Mouse (Mus musculus) thymus, adult 2 months (tissue): Measurements from ENCODE around the gene Pde4d. TPM values are rescaled to one million over a fixed set of nuclear protein-coding genes. Genes with fewer than 3 reads are reported as not detected.

Source experiments
- DNase-seq: peaks from one replicate; pipeline ENCODE4 v3.0.0; 2021
- H3K27ac ChIP-seq: fragments of 200-500 bp; 2 replicates; pipeline ENCODE4 v1.5.1; 2012; ENCODE audit warnings: low read length, control low read depth; ENCODE audit not compliant: control insufficient read depth, insufficient read depth
- H3K27me3 ChIP-seq: fragments of 200-500 bp; 2 replicates; pipeline ENCODE4 v1.6.1; 2012; ENCODE audit warnings: mild to moderate bottlenecking, low read length, moderate library complexity, mixed read lengths; ENCODE audit not compliant: control insufficient read depth, insufficient read depth
- H3K36me3 ChIP-seq: fragments of 200-500 bp; 2 replicates; pipeline ENCODE4 v1.6.1; 2012; ENCODE audit warnings: mild to moderate bottlenecking, low read length, moderate library complexity; ENCODE audit not compliant: control insufficient read depth, insufficient read depth
- H3K4me1 ChIP-seq: fragments of 200-500 bp; replicated peaks from 2 replicates; pipeline ENCODE4 v1.6.1; 2012; ENCODE audit warnings: low read length; ENCODE audit not compliant: control insufficient read depth, insufficient read depth
- H3K4me3 ChIP-seq: fragments of 200-500 bp; 2 replicates; pipeline ENCODE4 v1.5.1; 2012; ENCODE audit warnings: mild to moderate bottlenecking, low read length, control low read depth, moderate library complexity; ENCODE audit not compliant: control insufficient read depth, insufficient read depth
- CTCF ChIP-seq: fragments of 200-500 bp; IDR thresholded peaks from 2 replicates; pipeline ENCODE4 v1.5.1; 2012; ENCODE audit warnings: mild to moderate bottlenecking, control low read depth, low read length, moderate library complexity, borderline replicate concordance; ENCODE audit not compliant: control insufficient read depth, poor library complexity, insufficient read depth; ENCODE audit errors: extremely low read depth
- POLR2A ChIP-seq: fragments of 200-500 bp; IDR thresholded peaks from 2 replicates; pipeline ENCODE4 v1.6.1; 2012; ENCODE audit warnings: mild to moderate bottlenecking, low read length, control low read depth, moderate library complexity; ENCODE audit not compliant: control insufficient read depth, poor library complexity, insufficient read depth; ENCODE audit errors: extremely low read depth
- WGBS: fragments of 180-500 bp; shearing (Covaris S2); methylation state at CpG from one replicate; pipeline ENCODE4 v1.1.7; 2018; 5-methylcytosine and 5-hydroxymethylcytosine counted together
- polyA plus RNA-seq: library from polyadenylated mRNA; depleted of rRNA; stranded (reverse); fragments of >200 nt; gene quantifications from 2 replicates; pipeline ENCODE4 v1.2.3, GENCODE M21; 2012

Gene Pde4d
- polyA plus RNA-seq, 1 experiment, result 35.2 TPM

GRCm38 (mm10) chr13:109920256-109920655 is 1470.5 kb downstream of the Pde4d start:
- Histone ChIP-seq H3K4me1 (peaks cover 10% of the 10 kb centered on the region), H3K4me3 (no peak overlapping the region), H3K27me3 (no peaks in the 10 kb centered on the region), H3K36me3 (peaks cover 5% of the 10 kb centered on the region; the same call in 1 of the 2 replicates), H3K27ac (no peak overlapping the region)
- DNase-seq, result no peak
- WGBS, result 93% methylated on average over 6 of the region's 6 CpGs
- TF ChIP-seq POLR2A (no peak), CTCF (no peak)

GRCm38 (mm10) chr13:109921336-109922038 is 1471.7 kb downstream of the Pde4d start:
- TF ChIP-seq CTCF (no peak), POLR2A (no peak)
- no peak overlapping the region for H3K4me3 ChIP-seq
- WGBS, result 64% methylated on average over 17 of the region's 17 CpGs

GRCm38 (mm10) chr13:109922228-109922627 is 1472.5 kb downstream of the Pde4d start:
- H3K4me1 ChIP-seq, result peaks cover 18% of the 10 kb centered on the region
- no peak for TF ChIP-seq CTCF
- TF ChIP-seq POLR2A, result no peak

More at GRCm38 (mm10) chr13:109921336-109922038, 1471.7 kb downstream of the Pde4d start:
- DNase-seq, result no peak
- no peaks in the 10 kb centered on the region for H3K27me3 ChIP-seq
- H3K4me1 ChIP-seq, result peaks cover 16% of the 10 kb centered on the region
- H3K27ac ChIP-seq, result no peak overlapping the region
- peaks cover 5% of the 10 kb centered on the region; the same call in 1 of the 2 replicates for H3K36me3 ChIP-seq

GRCm38 (mm10) chr13:109922782-109923181 is 1473.0 kb downstream of the Pde4d start:
- H3K27ac ChIP-seq, result no peak overlapping the region
- no peaks in the 10 kb centered on the region for H3K27me3 ChIP-seq
- H3K4me3 ChIP-seq, result no peak overlapping the region
- WGBS, result 70% methylated on average over 12 of the region's 12 CpGs
- peaks cover 18% of the 10 kb centered on the region for H3K4me1 ChIP-seq
- TF ChIP-seq POLR2A (no peak), CTCF (no peak)
- DNase-seq, result no peak
- peaks cover 2% of the 10 kb centered on the region; the same call in 1 of the 2 replicates for H3K36me3 ChIP-seq

More at GRCm38 (mm10) chr13:109922228-109922627, 1472.5 kb downstream of the Pde4d start:
- H3K36me3 ChIP-seq, result peaks cover 5% of the 10 kb centered on the region; the same call in 1 of the 2 replicates
- H3K27ac ChIP-seq, result no peak overlapping the region
- no peak overlapping the region for H3K4me3 ChIP-seq
- WGBS, result 4% methylated on average over 4 of the region's 4 CpGs
- no peaks in the 10 kb centered on the region for H3K27me3 ChIP-seq
- peak; percentile 56 for DNase-seq

GRCm38 (mm10) chr13:109924771-109925170 is 1475.0 kb downstream of the Pde4d start:
- WGBS, result 96% methylated on average over 15 of the region's 15 CpGs
- no peak overlapping the region for H3K27ac ChIP-seq
- TF ChIP-seq POLR2A, result no peak
- no peak for TF ChIP-seq CTCF

GRCm38 (mm10) chr13:109926277-109926920 is 1476.7 kb downstream of the Pde4d start:
- TF ChIP-seq POLR2A (no peak), CTCF (no peak)
- DNase-seq, result peak; percentile 35
- no peak overlapping the region for H3K4me3 ChIP-seq
- 19% methylated on average over 15 of the region's 15 CpGs for WGBS
- H3K4me1 ChIP-seq, result peaks cover 13% of the 10 kb centered on the region
- no peaks in the 10 kb centered on the region for H3K27me3 ChIP-seq
- no peak overlapping the region for H3K27ac ChIP-seq
- H3K36me3 ChIP-seq, result no peaks in the 10 kb centered on the region

More at GRCm38 (mm10) chr13:109924771-109925170, 1475.0 kb downstream of the Pde4d start:
- Histone ChIP-seq H3K4me1 (peaks cover 18% of the 10 kb centered on the region), H3K36me3 (no peaks in the 10 kb centered on the region), H3K4me3 (no peak overlapping the region), H3K27me3 (no peaks in the 10 kb centered on the region)
- no peak for DNase-seq
